Mouse (Mus musculus) liver, postnatal 0 days (tissue): Measurements from ENCODE around the gene Enthd1.

ENCODE experiments used
- CTCF ChIP-seq: sonication (generic); IDR thresholded peaks from 2 replicates; pipeline ENCODE4 v1.5.1; 2016; ENCODE audit warnings: antibody characterized with exemption, low read depth
- EP300 ChIP-seq: IDR thresholded peaks from 2 replicates; pipeline ENCODE4 v1.6.1; 2016; ENCODE audit warnings: antibody characterized with exemption, low read depth, mild to moderate bottlenecking

DNA sequence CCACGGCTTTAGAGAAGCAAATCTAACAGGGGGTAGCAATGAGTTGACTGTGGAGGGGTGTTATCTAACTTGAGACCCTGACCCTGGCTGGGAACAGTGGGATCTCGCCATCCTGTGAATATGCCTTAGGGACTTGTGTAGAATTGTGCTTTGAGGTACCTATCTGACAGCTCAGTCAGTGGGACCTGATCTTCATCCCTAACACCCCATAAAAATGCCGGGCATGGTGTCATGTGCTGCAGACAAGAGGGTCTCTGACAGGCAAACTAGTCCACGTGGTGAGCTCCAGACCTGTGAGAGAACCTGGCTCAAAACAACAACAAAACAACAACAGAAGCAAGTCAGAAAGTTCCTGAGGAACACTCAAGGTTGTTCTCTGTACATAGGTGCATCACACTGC, 34.9 kb upstream of the Enthd1 start:
- TF ChIP-seq CTCF (no peak), EP300 (no peak)
